Mouse (Mus musculus) spleen, postnatal 10 days (tissue): Measurements from ENCODE around the gene Myl4.
A peak's percentile ranks its signal among the peaks of the same experiment; 100 is the strongest.

Experiments used
- DNase-seq, 2 experiments: peaks; one replicate each; pipeline ENCODE4 v3.0.0; 2021 to 2022; ENCODE audit warnings: low spot score in 2 of 2

Gene Myl4

GRCm38 (mm10) chr11:104571373-104571772 is 20.9 kb downstream of the Myl4 start:
- peak; percentile 23 to 38 for DNase-seq

- no peak for DNase-seq
These were observed 21.6 kb downstream of the Myl4 start for GRCm38 (mm10) chr11:104572091-104572490.

DNA sequence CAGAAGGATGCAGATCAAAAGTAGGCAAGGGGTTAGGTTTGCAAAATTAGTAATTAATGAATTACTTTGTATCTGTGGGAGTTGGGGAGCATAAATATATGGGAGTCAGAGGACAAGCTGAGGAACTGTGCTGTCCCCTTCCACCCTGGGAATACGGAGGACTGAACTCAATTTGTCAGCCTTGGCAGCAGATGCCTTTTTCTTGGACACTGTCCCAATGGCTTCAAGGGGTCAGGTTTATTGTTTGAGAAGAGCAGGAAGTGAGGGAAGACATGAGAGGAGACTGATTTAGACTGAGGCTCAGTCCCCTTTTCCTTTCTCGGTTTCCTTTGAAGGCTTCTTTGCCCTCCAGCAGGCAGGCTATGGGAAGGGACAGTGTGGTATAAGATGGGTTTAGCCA is 22.1 kb downstream of the Myl4 start:
- DNase-seq: no peak

DNA sequence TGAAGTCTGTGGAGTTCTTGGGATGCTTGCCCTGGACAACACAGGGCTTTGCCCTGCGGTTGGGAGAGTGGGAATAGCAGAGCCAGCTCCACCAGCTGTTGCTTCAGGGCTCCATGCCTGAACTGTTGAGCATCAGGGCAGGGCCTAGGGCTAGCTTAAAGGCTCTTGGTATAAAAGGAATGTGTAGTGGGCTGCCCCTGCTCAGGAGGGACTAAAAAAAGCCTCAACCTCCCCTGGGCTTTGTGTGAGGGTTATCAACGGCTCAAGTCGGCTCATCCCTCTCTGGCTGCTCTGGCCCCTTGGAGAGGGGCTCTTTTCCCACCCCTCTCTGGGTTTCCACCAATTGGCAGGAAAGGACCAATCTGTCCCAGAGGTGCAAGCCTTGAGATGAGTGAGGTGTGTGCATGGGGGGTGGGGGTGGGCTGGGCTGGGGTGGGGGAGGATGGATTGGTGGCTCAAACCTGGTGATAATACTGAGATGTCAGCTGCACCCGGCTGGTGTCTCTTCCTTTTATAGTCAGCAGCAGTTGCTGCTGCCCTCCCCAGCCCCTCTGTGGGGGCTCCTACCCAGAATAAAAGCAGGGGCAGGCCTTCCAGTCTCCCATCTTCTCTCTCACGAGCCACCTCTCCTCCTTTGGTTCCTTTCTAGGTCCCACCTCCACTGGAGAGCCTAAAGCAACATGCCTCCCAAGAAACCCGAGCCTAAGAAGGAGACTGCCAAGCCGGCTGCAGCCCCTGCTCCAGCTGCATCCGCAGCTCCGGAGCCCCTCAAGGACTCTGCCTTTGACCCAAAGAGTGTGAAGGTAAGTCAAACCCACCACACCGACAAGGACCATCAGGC is 26.5 kb downstream of the Myl4 start:
- no peak for DNase-seq

- DNase-seq: no peak
These were observed 27.6 kb downstream of the Myl4 start for GRCm38 (mm10) chr11:104578074-104578473.

GRCm38 (mm10) chr11:104579084-104579483 is 28.6 kb downstream of the Myl4 start:
- no peak for DNase-seq

GRCm38 (mm10) chr11:104579575-104579974 is 29.1 kb downstream of the Myl4 start:
- DNase-seq: no peak

- no peak for DNase-seq
These were observed 29.6 kb downstream of the Myl4 start for GRCm38 (mm10) chr11:104580091-104580490.

GRCm38 (mm10) chr11:104580606-104581005 is 30.1 kb downstream of the Myl4 start:
- no peak for DNase-seq

- DNase-seq: peak in 1 of 2 experiments; percentile 41
These were observed 31.2 kb downstream of the Myl4 start for GRCm38 (mm10) chr11:104581446-104582307.

DNA sequence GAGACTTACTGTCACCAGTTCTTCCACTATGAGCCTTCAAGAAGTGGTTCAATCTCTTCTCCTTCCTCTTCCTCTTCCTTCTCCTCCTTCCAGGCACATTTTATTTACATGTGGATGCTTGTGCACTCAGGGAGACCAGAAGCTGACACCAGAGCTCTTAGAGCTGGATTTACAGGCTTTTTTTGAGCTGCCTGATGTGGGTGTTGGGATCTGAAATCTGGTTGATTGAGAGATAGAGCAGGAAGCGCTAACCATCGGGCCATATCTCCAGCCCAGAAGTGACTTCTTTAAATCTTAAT is 31.8 kb downstream of the Myl4 start:
- DNase-seq: no peak

DNA sequence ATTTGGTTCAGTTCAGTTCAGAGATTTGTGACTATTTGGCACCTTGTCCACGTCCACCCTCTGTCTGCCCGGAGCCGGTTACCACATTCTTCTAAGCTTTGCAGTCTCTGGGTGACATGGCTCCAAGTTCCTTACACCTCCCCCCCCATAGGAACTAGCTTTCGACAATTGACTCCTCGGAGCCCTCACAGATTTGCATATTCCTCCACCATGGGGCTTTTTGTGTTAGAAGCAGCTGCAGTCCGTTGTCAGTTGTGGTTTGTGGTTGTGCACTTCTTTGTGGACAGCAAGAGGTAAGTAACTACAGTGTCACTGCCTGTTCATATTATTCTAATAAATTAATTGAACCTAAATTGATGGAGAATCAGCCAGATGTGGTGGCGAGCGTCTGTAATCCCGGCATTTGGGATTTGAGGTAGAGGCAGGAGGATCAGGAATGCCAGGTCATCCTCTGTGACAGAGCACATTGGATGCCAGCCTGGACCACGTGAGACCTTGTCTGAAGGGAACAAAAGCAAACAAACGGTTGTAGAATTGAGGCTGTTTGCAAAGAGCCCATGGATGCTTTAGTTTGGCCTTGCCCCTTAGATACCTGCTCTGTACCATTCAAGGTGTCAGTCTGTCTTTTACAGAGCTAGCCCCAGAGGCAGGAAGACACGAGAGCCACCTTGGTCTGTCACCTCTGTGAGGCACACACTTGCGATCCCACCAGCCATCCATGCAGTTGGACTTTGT is 32.3 kb downstream of the Myl4 start:
- peak in 1 of 2 experiments; percentile 33 for DNase-seq

GRCm38 (mm10) chr11:104585495-104585894 is 35.0 kb downstream of the Myl4 start:
- DNase-seq: no peak

- DNase-seq: no peak
These were observed 37.4 kb downstream of the Myl4 start for GRCm38 (mm10) chr11:104587904-104588303.

- no peak for DNase-seq
These were observed 38.0 kb downstream of the Myl4 start for GRCm38 (mm10) chr11:104588513-104588912.

DNA sequence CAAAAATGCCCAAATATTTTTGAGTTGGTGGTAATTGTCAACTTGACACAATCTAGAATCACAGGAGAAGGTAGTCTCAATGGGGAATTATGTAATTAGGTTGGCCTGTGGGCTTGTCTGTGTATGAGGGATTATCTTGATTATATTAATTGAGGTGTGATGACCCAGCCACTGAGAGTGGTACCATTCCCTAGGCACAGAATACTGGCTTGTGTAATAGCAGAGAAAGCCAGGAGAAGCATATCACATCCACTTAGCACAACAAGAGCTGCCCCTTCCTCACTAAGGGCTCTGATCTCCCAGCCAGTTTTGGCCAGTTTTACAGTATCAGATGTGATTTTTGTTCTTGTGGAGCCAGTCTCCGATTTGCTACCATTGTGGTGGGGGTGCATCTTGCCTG is 39.1 kb downstream of the Myl4 start:
- no peak for DNase-seq

DNA sequence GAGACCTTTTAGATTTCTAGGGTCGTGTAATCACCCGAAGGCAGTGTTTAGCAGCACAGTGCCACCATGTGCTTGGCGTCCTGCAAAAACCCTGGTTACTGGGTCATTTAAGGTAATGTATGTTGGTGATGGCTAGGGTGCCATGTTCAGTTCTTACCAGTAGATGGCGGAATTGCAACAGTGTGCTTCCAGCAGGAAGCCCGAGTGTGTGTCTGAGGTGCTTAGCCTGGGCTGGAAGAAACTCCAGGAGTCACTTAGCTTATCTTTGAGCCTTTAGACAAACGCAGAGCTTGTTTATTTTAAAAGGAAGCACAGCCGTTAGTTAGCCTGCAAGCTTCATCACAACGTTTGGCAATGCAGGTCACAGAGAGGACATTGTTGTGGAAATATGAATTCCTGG is 39.7 kb downstream of the Myl4 start:
- peak; percentile 54 to 79 for DNase-seq

DNA sequence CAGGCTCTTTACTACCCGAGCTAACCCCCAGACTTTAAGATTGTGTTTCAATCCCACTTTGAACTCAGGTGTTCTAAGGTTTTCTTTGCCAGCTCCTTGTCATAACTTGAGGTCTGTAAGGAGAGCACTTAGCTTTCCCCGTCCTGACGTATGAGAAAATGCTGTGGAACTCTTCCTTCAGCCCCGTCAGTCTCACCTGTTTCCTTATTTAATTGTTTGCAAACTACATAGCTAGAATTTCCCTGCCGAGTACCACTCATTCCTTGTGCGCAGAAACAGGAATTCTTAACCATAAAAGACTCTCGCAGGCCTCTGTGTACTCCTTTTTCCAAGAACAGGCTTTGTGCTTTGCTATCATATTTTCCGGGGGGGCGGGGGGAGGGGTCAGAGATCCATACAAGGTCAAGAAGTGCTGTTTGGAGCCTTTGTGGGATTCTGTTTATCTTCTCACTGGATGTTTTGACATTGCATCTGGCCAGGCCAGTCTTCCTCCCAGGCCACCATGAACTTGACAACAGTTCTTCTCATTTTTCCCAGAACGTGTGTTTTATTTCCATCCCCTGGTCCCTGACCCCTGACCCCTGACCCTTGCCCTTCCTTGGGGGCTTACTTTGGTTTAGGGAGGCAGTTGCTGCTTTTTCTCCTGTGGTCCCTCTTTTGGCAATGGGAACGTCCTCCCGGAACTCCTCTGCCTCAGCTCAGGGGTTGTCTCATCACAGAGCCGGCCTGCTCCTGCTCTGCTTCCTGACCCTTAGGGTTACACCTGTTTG is 41.8 kb downstream of the Myl4 start:
- DNase-seq: no peak

DNA sequence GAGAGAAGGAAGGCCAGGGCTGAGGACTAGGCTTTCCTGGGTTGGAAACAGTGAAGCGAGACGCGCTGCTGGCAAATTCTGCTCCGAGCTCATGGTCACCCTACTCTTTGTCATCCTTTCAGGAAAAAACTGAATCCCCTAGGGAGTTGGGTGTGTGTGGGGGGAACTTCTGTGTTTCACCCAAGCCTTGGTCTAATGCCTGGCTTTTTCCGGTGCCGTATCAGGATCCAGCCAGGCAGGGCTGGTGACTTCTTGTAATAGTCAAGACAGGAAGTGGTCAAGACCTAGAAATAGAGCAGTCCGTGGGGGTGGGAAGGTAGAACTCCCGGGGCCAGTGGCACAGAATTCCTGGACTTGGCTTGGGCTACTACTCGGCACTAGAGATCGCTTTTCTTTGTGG is 45.9 kb downstream of the Myl4 start:
- DNase-seq: no peak

DNA sequence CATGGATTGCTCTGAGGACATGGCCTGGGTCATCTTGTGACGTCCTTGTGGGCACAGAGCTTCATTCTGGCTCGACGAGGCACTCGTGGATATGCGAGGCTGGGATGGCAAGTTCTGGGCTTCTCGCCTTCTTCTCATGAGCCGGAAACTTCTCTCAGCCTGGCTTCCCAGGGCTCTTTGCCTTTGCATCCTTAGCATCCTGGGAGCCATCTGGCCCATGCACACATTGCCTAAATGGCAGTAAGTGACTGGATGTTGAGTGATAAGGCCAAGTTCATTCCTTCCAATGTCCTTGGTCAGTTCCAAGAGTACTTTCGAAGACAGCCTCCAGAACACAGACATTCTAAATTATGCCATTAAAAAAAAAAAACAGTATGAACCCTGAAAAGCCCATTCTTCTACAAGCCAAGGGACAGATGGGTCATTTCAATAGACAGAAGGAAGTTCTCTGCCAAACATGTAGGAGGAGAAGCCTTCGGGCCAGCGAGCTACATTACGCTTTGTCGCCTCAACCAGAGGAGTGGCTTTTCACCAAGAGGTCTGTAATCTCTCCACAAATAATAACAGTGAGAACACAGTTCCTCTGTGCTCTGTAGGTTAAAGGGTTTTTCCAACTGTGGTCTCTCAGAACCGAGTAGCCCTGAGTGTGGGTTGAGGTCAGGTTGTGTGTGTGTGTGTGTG is 48.9 kb downstream of the Myl4 start:
- DNase-seq: no peak

GRCm38 (mm10) chr11:104600675-104601074 is 50.2 kb downstream of the Myl4 start:
- DNase-seq: no peak
